Mouse (Mus musculus): Measurements from ENCODE around the gene Tomm20l.
A peak's percentile ranks its signal among the peaks of the same experiment; 100 is the strongest.
"Not testable (repeated sequence)": the region's sequence is repeated elsewhere in the genome, so short reads cannot be mapped to it uniquely, and the experiment has no call there.

Tomm20l gene

GRCm38 (mm10) chr12:71111331-71111730 lies at the start of gene Tomm20l:
Gene Tomm20l (plus strand): TSS chr12:71111428.
- peak; percentile 10 for DNase-seq

GRCm38 (mm10) chr12:71069846-71070245 lies 41.4 kb upstream of the Tomm20l start:
- no peak for DNase-seq

GRCm38 (mm10) chr12:71072048-71072447 lies 39.2 kb upstream of the Tomm20l start:
- no peak for DNase-seq

- DNase-seq = peak; percentile 48
Observed at GRCm38 (mm10) chr12:71073113-71073730, 38.0 kb upstream of the Tomm20l start.

GRCm38 (mm10) chr12:71086331-71086730 lies 24.9 kb upstream of the Tomm20l start:
- no peak for DNase-seq

GRCm38 (mm10) chr12:71104275-71104674 lies 7.0 kb upstream of the Tomm20l start:
- not testable (repeated sequence) for DNase-seq

- DNase-seq = no peak
Observed at GRCm38 (mm10) chr12:71107216-71107771, 3.9 kb upstream of the Tomm20l start.

- DNase-seq = no peak
Observed at GRCm38 (mm10) chr12:71113074-71113473, 1.8 kb downstream of the Tomm20l start.

GRCm38 (mm10) chr12:71113675-71114288 lies 2.6 kb downstream of the Tomm20l start:
- DNase-seq = peak; percentile 71

GRCm38 (mm10) chr12:71116411-71116810 lies 5.2 kb downstream of the Tomm20l start:
- no peak for DNase-seq

- DNase-seq = no peak
Observed at GRCm38 (mm10) chr12:71122731-71123130, 11.5 kb downstream of the Tomm20l start.

GRCm38 (mm10) chr12:71123286-71123685 lies 12.1 kb downstream of the Tomm20l start:
- DNase-seq = no peak

- no peak for DNase-seq
Observed at GRCm38 (mm10) chr12:71135581-71135980, 24.4 kb downstream of the Tomm20l start.

- peak; percentile 81 for DNase-seq
Observed at GRCm38 (mm10) chr12:71136130-71136973, 25.1 kb downstream of the Tomm20l start, which contains the start of the genes Timm9 and 2700049A03Rik. Gene Timm9 (minus strand): TSS chr12:71136684. Gene 2700049A03Rik (plus strand): TSS chr12:71136848.

- peak; percentile 88 for DNase-seq
Observed at GRCm38 (mm10) chr12:71136974-71137491, 25.8 kb downstream of the Tomm20l start.

- no peak for DNase-seq
Observed at GRCm38 (mm10) chr12:71137686-71138085, 26.5 kb downstream of the Tomm20l start.

GRCm38 (mm10) chr12:71139258-71139828 lies 28.1 kb downstream of the Tomm20l start:
- DNase-seq = peak; percentile 37

- DNase-seq = no peak
Observed at GRCm38 (mm10) chr12:71141189-71141588, 30.0 kb downstream of the Tomm20l start.

GRCm38 (mm10) chr12:71147641-71148040 lies 36.4 kb downstream of the Tomm20l start:
- peak; percentile 57 for DNase-seq

- DNase-seq = no peak
Observed at GRCm38 (mm10) chr12:71148801-71149200, 37.6 kb downstream of the Tomm20l start.

- no peak for DNase-seq
Observed at GRCm38 (mm10) chr12:71149456-71149855, 38.2 kb downstream of the Tomm20l start.

- DNase-seq = no peak
Observed at GRCm38 (mm10) chr12:71150167-71150566, 38.9 kb downstream of the Tomm20l start.

GRCm38 (mm10) chr12:71154979-71155378 lies 43.8 kb downstream of the Tomm20l start:
- DNase-seq = no peak
